Mouse (Mus musculus) E14TG2a.4 (cell line): ENCODE results near the gene Dlk2.

Experiments
- CTCF ChIP-seq: conservative IDR thresholded peaks from 2 replicates; pipeline ENCODE4 v1.5.1; 2014; ENCODE audit warnings: low read length
- POU5F1 ChIP-seq: IDR thresholded peaks from 2 replicates; pipeline ENCODE4 v1.6.1; 2014; ENCODE audit warnings: low read length, borderline replicate concordance

DNA sequence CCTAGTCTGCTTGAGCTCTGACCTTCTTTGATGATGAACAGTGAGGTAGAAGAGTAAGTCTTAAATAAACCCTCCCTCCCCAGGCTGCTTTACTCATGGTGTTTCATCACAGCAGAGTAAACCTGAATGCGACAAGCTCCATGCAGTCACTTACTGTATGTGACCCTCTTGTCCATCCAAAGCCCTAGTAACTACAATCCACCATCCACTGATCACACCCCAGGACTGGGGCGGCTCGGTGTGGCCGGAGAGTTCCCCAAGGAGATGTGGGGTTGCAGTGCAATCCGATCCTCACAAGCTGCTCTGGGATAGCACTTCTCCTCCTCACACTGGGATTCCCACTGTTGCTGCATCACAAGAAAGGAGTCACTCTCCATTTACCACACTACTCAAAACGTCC, 22.8 kb upstream of the Dlk2 start:
- TF ChIP-seq CTCF (no peak), POU5F1 (no peak)
